Mouse (Mus musculus) forebrain, embryonic 10.5 days (tissue): ENCODE measurements around the gene Rai14. TPM values are rescaled to one million over a fixed set of nuclear protein-coding genes. Genes with fewer than 3 reads are reported as not detected.

ENCODE experiments used
- DNase-seq: peaks from one replicate; pipeline ENCODE4 v3.0.0-alpha.2; 2017; ENCODE audit warnings: low spot score; ENCODE audit errors: extremely low spot score
- H3K27ac ChIP-seq: fragments of 300-500 bp; sonication (generic); 2 replicates; pipeline ENCODE4 v1.5.1; 2016; ENCODE audit warnings: mild to moderate bottlenecking
- H3K27me3 ChIP-seq: fragments of 300-500 bp; sonication (generic); 2 replicates; pipeline ENCODE4 v1.6.1; 2016; ENCODE audit warnings: mild to moderate bottlenecking; ENCODE audit not compliant: poor library complexity, severe bottlenecking
- H3K36me3 ChIP-seq: fragments of 300-500 bp; sonication (generic); replicated peaks from 2 replicates; pipeline ENCODE4 v1.6.1; 2016; ENCODE audit warnings: mild to moderate bottlenecking, moderate library complexity
- H3K4me1 ChIP-seq: fragments of 300-500 bp; sonication (generic); 2 replicates; pipeline ENCODE4 v1.6.1; 2016
- H3K4me3 ChIP-seq: fragments of 300-500 bp; sonication (generic); 2 replicates; pipeline ENCODE4 v1.5.1; 2016; ENCODE audit warnings: mild to moderate bottlenecking, moderate library complexity
- H3K9me3 ChIP-seq: fragments of 300-500 bp; sonication (generic); 2 replicates; pipeline ENCODE4 v1.6.1; 2016; ENCODE audit warnings: mild to moderate bottlenecking, moderate library complexity
- WGBS: fragments of 180-500 bp; shearing (Covaris S2); methylation state at CpG from one replicate; pipeline ENCODE4 v1.1.7; 2016; 5-methylcytosine and 5-hydroxymethylcytosine counted together
- polyA plus RNA-seq: library from polyadenylated mRNA; unstranded; fragments of >200 nt; fragmentation: Nextera tagmentation; extraction: Ambion mirVana; gene quantifications from 2 replicates; pipeline ENCODE4 v1.2.1, GENCODE M21; 2016

The Rai14 gene
- polyA plus RNA-seq, 1 experiment from 2014 or later, result 47.8 TPM

GRCm38 (mm10) chr15:10633381-10633780, 81.0 kb downstream of the Rai14 start:
- 72% methylated on average over 4 of the region's 4 CpGs for WGBS
- H3K9me3 ChIP-seq, result no peaks in the 10 kb centered on the region
- H3K4me1 ChIP-seq, result peaks cover 38% of the 10 kb centered on the region
- DNase-seq, result no peak
- no peak overlapping the region for H3K4me3 ChIP-seq
- H3K36me3 ChIP-seq, result peaks cover 41% of the 10 kb centered on the region
- H3K27ac ChIP-seq, result peak overlapping the region; percentile 81
- no peaks in the 10 kb centered on the region for H3K27me3 ChIP-seq

- peaks cover 40% of the 10 kb centered on the region for H3K36me3 ChIP-seq
- WGBS, result 93% methylated on average over 9 of the region's 9 CpGs
Measured at GRCm38 (mm10) chr15:10632581-10632980, 81.8 kb downstream of the Rai14 start.

GRCm38 (mm10) chr15:10632060-10632459, 82.4 kb downstream of the Rai14 start:
- H3K27ac ChIP-seq, result no peak overlapping the region
- H3K36me3 ChIP-seq, result peaks cover 44% of the 10 kb centered on the region
- DNase-seq, result no peak
- no peaks in the 10 kb centered on the region for H3K27me3 ChIP-seq
- H3K9me3 ChIP-seq, result no peaks in the 10 kb centered on the region
- WGBS, result 96% methylated on average over 8 of the region's 8 CpGs
- H3K4me1 ChIP-seq, result peaks cover 43% of the 10 kb centered on the region
- H3K4me3 ChIP-seq, result no peak overlapping the region

More at GRCm38 (mm10) chr15:10632581-10632980, 81.8 kb downstream of the Rai14 start:
- no peak overlapping the region for H3K27ac ChIP-seq
- no peaks in the 10 kb centered on the region for H3K9me3 ChIP-seq
- no peak for DNase-seq
- no peaks in the 10 kb centered on the region for H3K27me3 ChIP-seq
- no peak overlapping the region for H3K4me3 ChIP-seq
- H3K4me1 ChIP-seq, result peaks cover 38% of the 10 kb centered on the region

- H3K9me3 ChIP-seq, result no peaks in the 10 kb centered on the region
- no peak overlapping the region for H3K27ac ChIP-seq
- no peak for DNase-seq
- WGBS, result 93% methylated on average over 5 of the region's 5 CpGs
- H3K4me1 ChIP-seq, result peaks cover 49% of the 10 kb centered on the region
- no peak overlapping the region for H3K4me3 ChIP-seq
- no peaks in the 10 kb centered on the region for H3K27me3 ChIP-seq
- H3K36me3 ChIP-seq, result peaks cover 48% of the 10 kb centered on the region
Measured at GRCm38 (mm10) chr15:10631541-10631940, 82.9 kb downstream of the Rai14 start.

GRCm38 (mm10) chr15:10628980-10629346, 85.5 kb downstream of the Rai14 start:
- Histone ChIP-seq H3K4me3 (no peak overlapping the region), H3K36me3 (peaks cover 48% of the 10 kb centered on the region), H3K27ac (peak overlapping the region; percentile 60; the same call in 1 of the 2 replicates), H3K9me3 (no peaks in the 10 kb centered on the region), H3K27me3 (no peaks in the 10 kb centered on the region), H3K4me1 (peaks cover 52% of the 10 kb centered on the region)
- DNase-seq, result no peak
- 73% methylated on average over 6 of the region's 6 CpGs for WGBS

- Histone ChIP-seq H3K27ac (peak overlapping the region; percentile 60; the same call in 1 of the 2 replicates), H3K36me3 (peaks cover 49% of the 10 kb centered on the region), H3K9me3 (no peaks in the 10 kb centered on the region), H3K27me3 (no peaks in the 10 kb centered on the region), H3K4me1 (peaks cover 52% of the 10 kb centered on the region), H3K4me3 (no peak overlapping the region)
- WGBS, result 74% methylated on average over 16 of the region's 16 CpGs
- no peak for DNase-seq
Measured at GRCm38 (mm10) chr15:10628131-10628979, 86.1 kb downstream of the Rai14 start.

GRCm38 (mm10) chr15:10623571-10624227, 90.7 kb downstream of the Rai14 start:
- 69% methylated on average over 10 of the region's 10 CpGs for WGBS
- DNase-seq, result no peak
- H3K27me3 ChIP-seq, result no peaks in the 10 kb centered on the region
- peaks cover 3% of the 10 kb centered on the region for H3K9me3 ChIP-seq
- H3K4me3 ChIP-seq, result no peak overlapping the region
- peaks cover 37% of the 10 kb centered on the region for H3K36me3 ChIP-seq
- 0 out of 2 replicates have a peak overlapping the region, but pooled peaks have one; percentile 20 for H3K27ac ChIP-seq
- H3K4me1 ChIP-seq, result peaks cover 48% of the 10 kb centered on the region

GRCm38 (mm10) chr15:10621194-10621593, 93.2 kb downstream of the Rai14 start:
- Histone ChIP-seq H3K9me3 (peaks cover 7% of the 10 kb centered on the region), H3K4me3 (no peak overlapping the region), H3K36me3 (peaks cover 38% of the 10 kb centered on the region), H3K27me3 (no peaks in the 10 kb centered on the region), H3K27ac (no peak overlapping the region), H3K4me1 (peaks cover 33% of the 10 kb centered on the region)
- no peak for DNase-seq
- WGBS, result 93% methylated on average over 8 of the region's 8 CpGs

GRCm38 (mm10) chr15:10619678-10620077, 94.7 kb downstream of the Rai14 start:
- peaks cover 7% of the 10 kb centered on the region for H3K9me3 ChIP-seq
- peaks cover 38% of the 10 kb centered on the region for H3K36me3 ChIP-seq
- 94% methylated on average over 3 of the region's 3 CpGs for WGBS
- no peaks in the 10 kb centered on the region for H3K27me3 ChIP-seq
- H3K27ac ChIP-seq, result no peak overlapping the region
- H3K4me1 ChIP-seq, result peaks cover 18% of the 10 kb centered on the region
- H3K4me3 ChIP-seq, result no peak overlapping the region
- DNase-seq, result no peak

GRCm38 (mm10) chr15:10618276-10618675, 96.1 kb downstream of the Rai14 start:
- H3K27me3 ChIP-seq, result no peaks in the 10 kb centered on the region
- H3K27ac ChIP-seq, result no peak overlapping the region
- H3K4me3 ChIP-seq, result no peak overlapping the region
- peaks cover 36% of the 10 kb centered on the region for H3K36me3 ChIP-seq
- 95% methylated on average over 2 of the region's 2 CpGs for WGBS
- no peak for DNase-seq
- H3K9me3 ChIP-seq, result peaks cover 7% of the 10 kb centered on the region
- peaks cover 4% of the 10 kb centered on the region for H3K4me1 ChIP-seq

GRCm38 (mm10) chr15:10616001-10616400, 98.4 kb downstream of the Rai14 start:
- H3K9me3 ChIP-seq, result peaks cover 7% of the 10 kb centered on the region
- DNase-seq, result no peak
- H3K4me3 ChIP-seq, result no peak overlapping the region
- H3K27me3 ChIP-seq, result no peaks in the 10 kb centered on the region
- peaks cover 8% of the 10 kb centered on the region for H3K4me1 ChIP-seq
- H3K36me3 ChIP-seq, result peaks cover 26% of the 10 kb centered on the region
- no peak overlapping the region for H3K27ac ChIP-seq
- 86% methylated on average over 6 of the region's 6 CpGs for WGBS

- DNase-seq, result no peak
- no peak overlapping the region for H3K27ac ChIP-seq
- H3K9me3 ChIP-seq, result no peaks in the 10 kb centered on the region
- no peak overlapping the region for H3K4me3 ChIP-seq
- no peaks in the 10 kb centered on the region for H3K27me3 ChIP-seq
- H3K4me1 ChIP-seq, result peaks cover 9% of the 10 kb centered on the region
- 66% methylated on average over 9 of the region's 9 CpGs for WGBS
- peaks cover 31% of the 10 kb centered on the region for H3K36me3 ChIP-seq
Measured at GRCm38 (mm10) chr15:10611040-10611439, 103.4 kb downstream of the Rai14 start.

- Histone ChIP-seq H3K27ac (no peak overlapping the region), H3K9me3 (peaks cover 5% of the 10 kb centered on the region; the same call in 1 of the 2 replicates), H3K4me3 (no peak overlapping the region), H3K4me1 (peaks cover 9% of the 10 kb centered on the region), H3K36me3 (peaks cover 51% of the 10 kb centered on the region), H3K27me3 (no peaks in the 10 kb centered on the region)
- no peak for DNase-seq
- 93% methylated on average over 4 of the region's 4 CpGs for WGBS
Measured at GRCm38 (mm10) chr15:10609107-10609506, 105.3 kb downstream of the Rai14 start.
